Mouse (Mus musculus) heart, adult 2 months (tissue): Measurements from ENCODE around the gene Ak2. TPM values are rescaled to one million over a fixed set of nuclear protein-coding genes. Genes with fewer than 3 reads are reported as not detected.

Experiments used
- DNase-seq, 2 experiments: peaks; one replicate each; pipeline ENCODE4 v3.0.0; 2021
- H3K27ac ChIP-seq: fragments of 200-600 bp; 2 replicates; pipeline ENCODE4 v1.8.1; 2022
- H3K27me3 ChIP-seq: fragments of 200-500 bp; 2 replicates; pipeline ENCODE4 v1.6.1; 2012; ENCODE audit warnings: mild to moderate bottlenecking, low read length, inconsistent platforms, mixed read lengths; ENCODE audit not compliant: control insufficient read depth, insufficient read depth
- H3K36me3 ChIP-seq: fragments of 200-500 bp; 2 replicates; pipeline ENCODE4 v1.6.1; 2012; ENCODE audit warnings: low read length, inconsistent platforms; ENCODE audit not compliant: control insufficient read depth, insufficient read depth
- H3K4me1 ChIP-seq: fragments of 200-500 bp; 2 replicates; pipeline ENCODE4 v1.6.1; 2011; ENCODE audit warnings: low read length; ENCODE audit not compliant: control insufficient read depth, insufficient read depth
- H3K4me3 ChIP-seq: fragments of 200-600 bp; 2 replicates; pipeline ENCODE4 v1.8.1; 2022
- H3K79me2 ChIP-seq: fragments of 200-500 bp; replicated peaks from 2 replicates; pipeline ENCODE4 v1.6.1; 2012; ENCODE audit warnings: mild to moderate bottlenecking, inconsistent platforms, low read length, moderate library complexity, mixed read lengths; ENCODE audit not compliant: control insufficient read depth, insufficient read depth
- H3K9ac ChIP-seq: fragments of 200-500 bp; 2 replicates; pipeline ENCODE4 v1.6.1; 2012; ENCODE audit warnings: low read depth, mild to moderate bottlenecking, control low read depth, inconsistent platforms, low read length, mixed read lengths
- CTCF ChIP-seq: fragments of 200-600 bp; IDR thresholded peaks from 2 replicates; pipeline ENCODE4 v1.8.1; 2022; ENCODE audit warnings: antibody characterized with exemption, mild to moderate bottlenecking, moderate library complexity
- EP300 ChIP-seq: fragments of 200-500 bp; IDR thresholded peaks from 2 replicates; pipeline ENCODE4 v1.6.1; 2011; ENCODE audit warnings: low read depth, low read length, control low read depth; ENCODE audit not compliant: insufficient read depth
- POLR2A ChIP-seq: fragments of 200-500 bp; IDR thresholded peaks from 2 replicates; pipeline ENCODE4 v1.6.1; 2011; ENCODE audit warnings: mild to moderate bottlenecking, low read depth, low read length, control low read depth; ENCODE audit not compliant: insufficient read depth
- WGBS: fragments of 180-500 bp; shearing (Covaris S2); methylation state at CpG from one replicate; pipeline ENCODE4 v1.1.7; 2018; 5-methylcytosine and 5-hydroxymethylcytosine counted together
- intact Hi-C: fragments of 180-260 bp; cut with DNase I; formaldehyde crosslinking; loops from one replicate; pipeline ENCODE4 v1.15.1; 2025
- polyA plus RNA-seq: library from polyadenylated mRNA; depleted of rRNA; stranded (reverse); fragments of >200 nt; gene quantifications from 2 replicates; pipeline ENCODE4 v1.2.3, GENCODE M21; 2012
- total RNA-seq, 2 experiments: library from RNA; stranded (reverse); gene quantifications; 2 replicates each; pipeline ENCODE4 v1.2.3; 2021

Gene Ak2
- total and polyA plus RNA-seq, 3 experiments = 43.4 to 70.5 (median 63.1) TPM

- Histone ChIP-seq H3K27ac (no peak overlapping the region), H3K79me2 (no peaks in the 10 kb centered on the region), H3K4me3 (no peak overlapping the region), H3K9ac (no peak overlapping the region), H3K36me3 (no peaks in the 10 kb centered on the region), H3K4me1 (no peaks in the 10 kb centered on the region; the same call in 1 of the 2 replicates), H3K27me3 (no peaks in the 10 kb centered on the region)
- TF ChIP-seq CTCF = no peak
- no peak for TF ChIP-seq EP300
- no peak for TF ChIP-seq POLR2A
- DNase-seq = no peak
- intact Hi-C loops = loop anchor here (5.0 kb wide), 3 partner anchors 32 to 332 kb away; partner anchors contain the start of genes S100pbp and Yars
- 63% methylated on average over 12 of the region's 12 CpGs for WGBS
Measured at GRCm38 (mm10) chr4:129054757-129055156, 63.0 kb downstream of the Ak2 start.

- TF ChIP-seq EP300 (no peak), CTCF (no peak), POLR2A (no peak)
- no peak for DNase-seq
- Histone ChIP-seq H3K36me3 (no peaks in the 10 kb centered on the region), H3K27me3 (no peaks in the 10 kb centered on the region), H3K9ac (no peak overlapping the region), H3K4me1 (no peaks in the 10 kb centered on the region; the same call in none of the 2 replicates), H3K79me2 (no peaks in the 10 kb centered on the region), H3K27ac (no peak overlapping the region), H3K4me3 (no peak overlapping the region)
- WGBS = 93% methylated on average over 5 of the region's 5 CpGs
- intact Hi-C loops = loop anchor here (5.0 kb wide), 3 partner anchors 33 to 333 kb away; partner anchors contain the start of genes S100pbp and Yars
Measured at GRCm38 (mm10) chr4:129055562-129055961, 63.8 kb downstream of the Ak2 start.

GRCm38 (mm10) chr4:129057533-129058206 lies 65.9 kb downstream of the Ak2 start:
- WGBS = 4% methylated on average over 44 of the region's 44 CpGs
- peak; percentile 82 for TF ChIP-seq POLR2A
- no peak for TF ChIP-seq EP300
- peak overlapping the region; percentile 94 for H3K9ac ChIP-seq
- H3K4me1 ChIP-seq = no peaks in the 10 kb centered on the region; the same call in none of the 2 replicates
- H3K27ac ChIP-seq = peak overlapping the region; percentile 86
- H3K4me3 ChIP-seq = peak overlapping the region; percentile 94
- H3K27me3 ChIP-seq = no peaks in the 10 kb centered on the region
- intact Hi-C loops = loop anchor here (2.0 to 5.0 kb wide), 4 partner anchors 35 to 335 kb away; partner anchors contain the start of genes S100pbp and Yars
- peak; percentile 98 to 99 for DNase-seq
- H3K79me2 ChIP-seq = no peaks in the 10 kb centered on the region
- no peaks in the 10 kb centered on the region; the same call in 1 of the 2 replicates for H3K36me3 ChIP-seq

GRCm38 (mm10) chr4:129058207-129059092 lies 66.7 kb downstream of the Ak2 start, which contains the start of gene Rnf19b:
Gene Rnf19b (plus strand): TSS chr4:129058271.
- Histone ChIP-seq H3K36me3 (no peaks in the 10 kb centered on the region; the same call in 1 of the 2 replicates), H3K4me3 (peak within 1 kb of the TSS; percentile 94), H3K27ac (peak within 1 kb of the TSS; percentile 86), H3K27me3 (no peaks in the 10 kb centered on the region), H3K9ac (peak within 1 kb of the TSS; percentile 94), H3K79me2 (no peaks in the 10 kb centered on the region), H3K4me1 (no peaks in the 10 kb centered on the region; the same call in none of the 2 replicates)
- no peak for TF ChIP-seq EP300
- no peak for TF ChIP-seq CTCF
- TF ChIP-seq POLR2A = no peak
- peak in 1 of 2 experiments; percentile 71 for DNase-seq
- WGBS = under 1% methylated on average over 86 of the region's 107 CpGs
- intact Hi-C loops = loop anchor here (2.0 to 5.0 kb wide), 4 partner anchors 36 to 336 kb away; partner anchors contain the start of genes S100pbp and Yars

GRCm38 (mm10) chr4:129059125-129059551 lies 67.4 kb downstream of the Ak2 start:
- H3K27ac ChIP-seq = peak overlapping the region; percentile 86
- peak; percentile 29 to 51 for DNase-seq
- H3K27me3 ChIP-seq = no peaks in the 10 kb centered on the region
- H3K9ac ChIP-seq = peak overlapping the region; percentile 94
- WGBS = 5% methylated on average over 13 of the region's 13 CpGs
- H3K4me1 ChIP-seq = no peaks in the 10 kb centered on the region; the same call in none of the 2 replicates
- H3K36me3 ChIP-seq = no peaks in the 10 kb centered on the region; the same call in 1 of the 2 replicates
- TF ChIP-seq POLR2A = no peak
- TF ChIP-seq CTCF = no peak
- TF ChIP-seq EP300 = no peak
- intact Hi-C loops = loop anchor here (2.0 to 5.0 kb wide), 4 partner anchors 37 to 337 kb away; partner anchors contain the start of genes S100pbp and Yars
- H3K79me2 ChIP-seq = no peaks in the 10 kb centered on the region
- H3K4me3 ChIP-seq = peak overlapping the region; percentile 94
